Mouse (Mus musculus): ENCODE data around the gene Fbln5. TPM values are rescaled to one million over a fixed set of nuclear protein-coding genes. Genes with fewer than 3 reads are reported as not detected.

Gene Fbln5
- polyA plus RNA-seq, 2 experiments = 2.2 to 3.8 TPM

DNA sequence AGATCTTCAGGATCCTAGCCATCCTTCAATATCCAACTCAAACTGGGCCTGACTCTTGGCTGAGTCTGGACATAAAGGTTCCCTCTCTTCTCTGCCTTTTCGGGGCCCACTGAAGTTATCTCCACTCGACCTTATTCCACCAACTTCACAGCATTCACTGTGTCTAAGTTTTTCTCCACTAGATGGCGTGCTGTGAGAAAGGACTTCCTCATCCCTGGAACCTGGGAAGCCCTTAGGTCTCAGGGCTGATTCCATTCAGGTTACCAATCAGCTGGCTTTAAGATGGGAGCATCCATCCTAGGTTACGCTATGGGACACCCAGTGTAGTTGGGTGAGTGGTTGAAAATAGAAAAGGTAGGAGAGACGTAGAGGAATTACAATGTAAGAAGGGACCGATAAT, 7.7 kb downstream of the Fbln5 start:
- DNase-seq (ENCODE audit: low read depth in 3 of 3, low spot score in 3 of 3) = no peak
- WGBS (ENCODE audit: insufficient replicate concordance) = 42% methylated on average over 6 of the region's 6 CpGs
- no peak overlapping the region for H3K9ac ChIP-seq (replicated peaks)

DNA sequence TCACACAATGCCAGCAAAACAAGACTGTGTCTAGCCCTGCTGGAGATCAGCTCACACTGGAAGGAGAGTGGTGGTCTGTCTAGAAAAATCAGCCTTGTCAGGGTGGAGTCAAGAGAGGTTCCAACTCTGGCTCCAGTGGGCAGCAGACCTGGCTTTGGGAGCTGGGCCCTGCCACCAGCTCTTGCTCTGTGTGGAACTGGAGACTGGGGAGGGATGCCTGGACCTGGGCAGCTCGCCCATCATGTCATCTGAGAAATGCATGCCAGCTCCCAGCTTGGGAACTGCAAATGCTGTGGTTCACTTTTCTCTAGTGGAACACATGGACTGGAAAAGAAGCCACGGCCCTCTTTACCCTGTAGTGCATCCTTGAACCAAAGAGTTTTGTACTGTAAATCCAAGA, 8.3 kb downstream of the Fbln5 start:
- Histone ChIP-seq H3K27me3 (ENCODE audit: control insufficient read depth, insufficient read depth, low read length) (no peaks in the 10 kb centered on the region), H3K4me1 (replicated peaks; ENCODE audit: control insufficient read depth in 2 of 2, insufficient read depth in 2 of 2, low read length in 1 of 2) (no peaks in the 10 kb centered on the region), H3K27ac (no peak overlapping the region), H3K36me3 (replicated peaks; ENCODE audit: control insufficient read depth, insufficient read depth, low read depth) (no peaks in the 10 kb centered on the region), H3K4me2 (ENCODE audit: low read depth) (no peak overlapping the region), H3K9ac (replicated peaks) (no peak overlapping the region), H3K4me3 (ENCODE audit: insufficient read depth in 1 of 2, low read depth in 2 of 2, low read length in 2 of 2) (no peak overlapping the region), H3K9me3 (ENCODE audit: control insufficient read depth, low read length) (no peaks in the 10 kb centered on the region)
- no peak for DNase-seq (ENCODE audit: low read depth in 3 of 3, low spot score in 3 of 3)
- no peak for ATAC-seq (ENCODE audit: insufficient read depth)
- WGBS (ENCODE audit: insufficient replicate concordance) = 37% methylated on average over 2 of the region's 2 CpGs
- TF ChIP-seq CTCF (IDR thresholded peaks at IDR 0.05; ENCODE audit: low read depth) = no peak

More for the DNA sequence above, 7.7 kb downstream of the Fbln5 start:
- Histone ChIP-seq H3K27ac (no peak overlapping the region), H3K4me2 (ENCODE audit: low read depth) (no peak overlapping the region), H3K27me3 (ENCODE audit: control insufficient read depth, insufficient read depth, low read length) (no peaks in the 10 kb centered on the region), H3K9me3 (ENCODE audit: control insufficient read depth, low read length) (no peaks in the 10 kb centered on the region), H3K4me1 (replicated peaks; ENCODE audit: control insufficient read depth in 2 of 2, insufficient read depth in 2 of 2, low read length in 1 of 2) (no peaks in the 10 kb centered on the region), H3K4me3 (ENCODE audit: insufficient read depth in 1 of 2, low read depth in 2 of 2, low read length in 2 of 2) (no peak overlapping the region), H3K36me3 (replicated peaks; ENCODE audit: control insufficient read depth, insufficient read depth, low read depth) (no peaks in the 10 kb centered on the region)
- ATAC-seq (ENCODE audit: insufficient read depth) = no peak
- TF ChIP-seq CTCF (IDR thresholded peaks at IDR 0.05; ENCODE audit: low read depth) (peak; percentile 65), EP300 (IDR thresholded peaks at IDR 0.05; ENCODE audit: low read depth) (no peak)

DNA sequence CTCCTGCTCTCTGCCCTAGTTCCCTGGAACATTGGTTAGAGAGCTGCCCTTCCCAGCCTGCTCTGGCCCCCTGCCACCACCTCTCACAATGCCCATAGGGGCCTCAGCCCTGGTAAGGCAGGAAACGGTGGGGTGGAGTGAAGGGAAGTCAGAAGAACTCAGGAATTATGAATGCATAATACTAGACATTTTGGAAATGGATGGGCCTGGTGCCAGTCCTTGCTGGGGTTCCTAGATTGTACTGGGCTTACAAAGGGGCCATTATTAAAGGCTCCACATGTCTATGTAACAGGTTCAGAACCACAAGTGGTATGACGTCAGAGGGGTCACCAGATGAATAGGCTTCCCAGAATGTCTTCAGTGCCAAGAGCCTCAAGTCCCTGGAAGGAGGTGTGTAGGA, 11.5 kb downstream of the Fbln5 start:
- TF ChIP-seq EP300 (IDR thresholded peaks at IDR 0.05; ENCODE audit: low read depth) (no peak), CTCF (IDR thresholded peaks at IDR 0.05; ENCODE audit: low read depth) (no peak)
- Histone ChIP-seq H3K4me2 (ENCODE audit: low read depth) (no peak overlapping the region), H3K4me1 (replicated peaks; ENCODE audit: control insufficient read depth in 2 of 2, insufficient read depth in 2 of 2, low read length in 1 of 2) (no peaks in the 10 kb centered on the region), H3K9me3 (ENCODE audit: control insufficient read depth, low read length) (no peaks in the 10 kb centered on the region), H3K27ac (no peak overlapping the region), H3K36me3 (replicated peaks; ENCODE audit: control insufficient read depth, insufficient read depth, low read depth) (no peaks in the 10 kb centered on the region), H3K9ac (replicated peaks) (no peak overlapping the region), H3K27me3 (ENCODE audit: control insufficient read depth, insufficient read depth, low read length) (no peaks in the 10 kb centered on the region), H3K4me3 (ENCODE audit: insufficient read depth in 1 of 2, low read depth in 2 of 2, low read length in 2 of 2) (no peak overlapping the region)
- ATAC-seq (ENCODE audit: insufficient read depth) (no peak), DNase-seq (ENCODE audit: low read depth in 3 of 3, low spot score in 3 of 3) (no peak)
- WGBS (ENCODE audit: insufficient replicate concordance) = 65% methylated on average over 2 of the region's 2 CpGs

DNA sequence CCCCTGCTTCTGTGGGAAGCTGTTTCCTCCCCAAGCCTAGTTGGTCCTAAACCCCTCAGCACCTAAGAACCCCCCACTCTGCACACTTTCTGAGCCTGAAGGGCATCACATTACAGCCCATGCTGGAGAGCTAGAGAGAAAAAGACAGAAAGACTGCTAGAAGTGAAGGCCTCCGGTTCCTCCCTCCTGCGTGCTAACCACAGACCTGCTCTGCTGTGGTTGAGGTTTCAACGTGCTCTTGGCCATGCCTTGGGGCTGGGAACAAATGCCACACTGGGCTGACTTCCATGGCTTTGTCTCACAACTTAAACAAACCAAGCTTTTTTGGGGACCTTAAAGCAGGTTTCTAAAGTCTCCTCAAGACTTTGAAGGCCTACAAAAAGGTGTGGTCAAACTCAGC, 16.4 kb downstream of the Fbln5 start:
- TF ChIP-seq EP300 (IDR thresholded peaks at IDR 0.05; ENCODE audit: low read depth) (no peak), CTCF (IDR thresholded peaks at IDR 0.05; ENCODE audit: low read depth) (no peak)
- Histone ChIP-seq H3K9me3 (ENCODE audit: control insufficient read depth, low read length) (no peaks in the 10 kb centered on the region), H3K36me3 (replicated peaks; ENCODE audit: control insufficient read depth, insufficient read depth, low read depth) (no peaks in the 10 kb centered on the region), H3K9ac (replicated peaks) (no peak overlapping the region), H3K4me2 (ENCODE audit: low read depth) (no peak overlapping the region), H3K4me3 (ENCODE audit: insufficient read depth in 1 of 2, low read depth in 2 of 2, low read length in 2 of 2) (no peak overlapping the region), H3K27me3 (ENCODE audit: control insufficient read depth, insufficient read depth, low read length) (no peaks in the 10 kb centered on the region), H3K27ac (no peak overlapping the region), H3K4me1 (replicated peaks; ENCODE audit: control insufficient read depth in 2 of 2, insufficient read depth in 2 of 2, low read length in 1 of 2) (no peaks in the 10 kb centered on the region)
- DNase-seq (ENCODE audit: low read depth in 3 of 3, low spot score in 3 of 3) (no peak), ATAC-seq (ENCODE audit: insufficient read depth) (no peak)
- WGBS (ENCODE audit: insufficient replicate concordance) = 23% methylated on average over 3 of the region's 3 CpGs

DNA sequence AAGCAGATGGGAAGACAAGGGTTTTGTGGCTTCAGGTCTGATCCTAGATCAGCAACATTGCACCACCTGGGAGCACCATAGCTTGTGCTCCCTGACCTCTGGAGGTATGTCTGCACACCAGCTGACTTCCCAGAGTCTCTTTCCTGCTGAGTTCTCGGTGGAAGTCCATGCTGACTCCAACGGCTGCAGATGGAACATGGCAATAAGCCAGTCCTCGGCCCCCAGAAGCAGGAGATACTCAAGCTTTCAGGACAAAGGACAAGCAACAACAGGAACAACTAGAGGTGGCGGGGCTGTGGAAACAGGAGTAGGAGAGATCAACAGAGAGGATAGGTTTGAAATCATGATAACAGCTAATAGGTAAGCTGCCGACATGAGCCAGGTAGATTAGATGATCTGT, 17.1 kb downstream of the Fbln5 start:
- Histone ChIP-seq H3K4me3 (ENCODE audit: insufficient read depth in 1 of 2, low read depth in 2 of 2, low read length in 2 of 2) (no peak overlapping the region), H3K27me3 (ENCODE audit: control insufficient read depth, insufficient read depth, low read length) (no peaks in the 10 kb centered on the region), H3K9me3 (ENCODE audit: control insufficient read depth, low read length) (no peaks in the 10 kb centered on the region), H3K4me2 (ENCODE audit: low read depth) (no peak overlapping the region), H3K9ac (replicated peaks) (no peak overlapping the region), H3K27ac (no peak overlapping the region), H3K36me3 (replicated peaks; ENCODE audit: control insufficient read depth, insufficient read depth, low read depth) (no peaks in the 10 kb centered on the region), H3K4me1 (replicated peaks; ENCODE audit: control insufficient read depth in 2 of 2, insufficient read depth in 2 of 2, low read length in 1 of 2) (no peaks in the 10 kb centered on the region)
- no peak for DNase-seq (ENCODE audit: low read depth in 3 of 3, low spot score in 3 of 3)
- no peak for ATAC-seq (ENCODE audit: insufficient read depth)
- 52% methylated on average over 5 of the region's 5 CpGs for WGBS (ENCODE audit: insufficient replicate concordance)
- TF ChIP-seq CTCF (IDR thresholded peaks at IDR 0.05; ENCODE audit: low read depth) (no peak), EP300 (IDR thresholded peaks at IDR 0.05; ENCODE audit: low read depth) (no peak)

Measured in liver, embryonic 14.5 days (tissue).